Mouse (Mus musculus): Measurements from ENCODE around the gene Tex261.

Gene Tex261

GRCm38 (mm10) chr6:83756051-83756450, 19.6 kb downstream of the Tex261 start:
- DNase-seq (ENCODE audit: low read depth) = no peak

GRCm38 (mm10) chr6:83750171-83750684, 25.4 kb downstream of the Tex261 start:
- peak; percentile 69 for DNase-seq (ENCODE audit: low read depth)

GRCm38 (mm10) chr6:83749286-83749685, 26.3 kb downstream of the Tex261 start:
- no peak for DNase-seq (ENCODE audit: low read depth)

- no peak for DNase-seq (ENCODE audit: low read depth)
Observed at GRCm38 (mm10) chr6:83745466-83745865, 30.1 kb downstream of the Tex261 start.

GRCm38 (mm10) chr6:83744557-83744956, 31.1 kb downstream of the Tex261 start:
- DNase-seq (ENCODE audit: low read depth) = no peak

- no peak for DNase-seq (ENCODE audit: low read depth)
Observed at GRCm38 (mm10) chr6:83744126-83744525, 31.5 kb downstream of the Tex261 start.

- DNase-seq (ENCODE audit: low read depth) = no peak
Observed at GRCm38 (mm10) chr6:83743212-83743611, 32.4 kb downstream of the Tex261 start.

GRCm38 (mm10) chr6:83742761-83743160, 32.9 kb downstream of the Tex261 start, which contains the start of gene Atp6v1b1:
Atp6v1b1 (plus strand) TSS chr6:83742990.
- no peak for DNase-seq (ENCODE audit: low read depth)

GRCm38 (mm10) chr6:83738596-83738995, 37.0 kb downstream of the Tex261 start:
- no peak for DNase-seq (ENCODE audit: low read depth)

GRCm38 (mm10) chr6:83737311-83737710, 38.3 kb downstream of the Tex261 start:
- no peak for DNase-seq (ENCODE audit: low read depth)

- DNase-seq (ENCODE audit: low read depth) = peak; percentile 75
Observed at GRCm38 (mm10) chr6:83731128-83731527, 44.5 kb downstream of the Tex261 start.

GRCm38 (mm10) chr6:83729350-83729970, 46.2 kb downstream of the Tex261 start:
- no peak for DNase-seq (ENCODE audit: low read depth)

- DNase-seq (ENCODE audit: low read depth) = peak; percentile 45
Observed at GRCm38 (mm10) chr6:83728488-83728887, 47.1 kb downstream of the Tex261 start.

- DNase-seq (ENCODE audit: low read depth) = no peak
Observed at GRCm38 (mm10) chr6:83727178-83727577, 48.4 kb downstream of the Tex261 start.

GRCm38 (mm10) chr6:83722526-83722925, 53.1 kb downstream of the Tex261 start:
- no peak for DNase-seq (ENCODE audit: low read depth)
